Mouse (Mus musculus) stomach, embryonic 14.5 days (tissue): ENCODE results near the gene Aatf. TPM values are rescaled to one million over a fixed set of nuclear protein-coding genes. Genes with fewer than 3 reads are reported as not detected.

ENCODE experiments used
- ATAC-seq: fragments of 200-750 bp; cut with Nextera tagmentation; 2 replicates; pipeline ENCODE4 v1.8.0; 2017; ENCODE audit warnings: low read depth, moderate TSS enrichment; ENCODE audit not compliant: insufficient number of reproducible peaks, insufficient read depth, low FRiP score
- H3K27ac ChIP-seq: fragments of 300-500 bp; sonication (generic); 2 replicates; pipeline ENCODE4 v1.5.1; 2014; ENCODE audit warnings: mild to moderate bottlenecking, low read length, moderate library complexity, mixed read lengths
- H3K27me3 ChIP-seq: fragments of 300-500 bp; sonication (generic); 2 replicates; pipeline ENCODE4 v1.6.1; 2014; ENCODE audit warnings: low read length, control low read depth, mixed read lengths; ENCODE audit not compliant: control insufficient read depth, insufficient read depth
- H3K36me3 ChIP-seq: fragments of 300-500 bp; sonication (generic); 2 replicates; pipeline ENCODE4 v1.6.1; 2014; ENCODE audit warnings: mild to moderate bottlenecking, control low read depth, low read length, moderate library complexity, mixed read lengths; ENCODE audit not compliant: control insufficient read depth, insufficient read depth
- H3K4me1 ChIP-seq: fragments of 300-500 bp; sonication (generic); 2 replicates; pipeline ENCODE4 v1.6.1; 2014; ENCODE audit warnings: low read length, control low read depth, mixed read lengths; ENCODE audit not compliant: control insufficient read depth, insufficient read depth
- H3K4me2 ChIP-seq: fragments of 300-500 bp; sonication (generic); replicated peaks from 2 replicates; pipeline ENCODE4 v1.6.1; 2014; ENCODE audit warnings: low read depth, low read length, control low read depth
- H3K4me3 ChIP-seq: fragments of 300-500 bp; sonication (generic); 2 replicates; pipeline ENCODE4 v1.5.1; 2014; ENCODE audit warnings: low read depth, low read length, control low read depth
- H3K9ac ChIP-seq: fragments of 300-500 bp; sonication (generic); replicated peaks from 2 replicates; pipeline ENCODE4 v1.6.1; 2014; ENCODE audit warnings: low read depth, mild to moderate bottlenecking, control low read depth, low read length, moderate library complexity, mixed read lengths
- H3K9me3 ChIP-seq: fragments of 300-500 bp; sonication (generic); 2 replicates; pipeline ENCODE4 v1.6.1; 2016; ENCODE audit warnings: low read depth, low read length, control low read depth; ENCODE audit not compliant: control insufficient read depth
- WGBS: fragments of 180-500 bp; shearing (Covaris S2); extraction: QIAGEN DNeasy Blood & Tissue Kit; methylation state at CpG from one replicate; pipeline ENCODE4 v1.1.7; 2014; 5-methylcytosine and 5-hydroxymethylcytosine counted together
- polyA plus RNA-seq: library from polyadenylated mRNA; unstranded; fragments of >200 nt; fragmentation: Nextera tagmentation; extraction: Ambion mirVana; gene quantifications from 2 replicates; pipeline ENCODE4 v1.2.1, GENCODE M21; 2014

Aatf gene
- polyA plus RNA-seq = 50.4 and 51.2 TPM in 2 replicates

- no peaks in the 10 kb centered on the region for H3K9me3 ChIP-seq
These were observed at the start of gene Aatf for GRCm38 (mm10) chr11:84513171-84514116. Aatf (minus strand) TSS chr11:84513522.

GRCm38 (mm10) chr11:84562758-84563347 lies 49.5 kb upstream of the Aatf start:
- Histone ChIP-seq H3K9me3 (no peaks in the 10 kb centered on the region), H3K4me2 (no peak overlapping the region), H3K27ac (no peak overlapping the region), H3K9ac (no peak overlapping the region), H3K27me3 (no peaks in the 10 kb centered on the region), H3K4me1 (no peaks in the 10 kb centered on the region), H3K4me3 (no peak overlapping the region), H3K36me3 (no peaks in the 10 kb centered on the region)
- WGBS = 28% methylated on average over 9 of the region's 9 CpGs
- ATAC-seq = no peak

More at GRCm38 (mm10) chr11:84513171-84514116, at the start of gene Aatf:
- WGBS = under 1% methylated on average over 80 of the region's 80 CpGs
- Histone ChIP-seq H3K4me2 (peak within 1 kb of the TSS; percentile 83), H3K36me3 (peaks cover 6% of the 10 kb centered on the region), H3K27me3 (peaks cover 22% of the 10 kb centered on the region), H3K9ac (peak within 1 kb of the TSS; percentile 77), H3K4me1 (0 out of 2 replicates have a peak, but pooled peaks cover 4% of the 10 kb centered on the region), H3K27ac (peak within 1 kb of the TSS; percentile 75), H3K4me3 (peak within 1 kb of the TSS; percentile 74)
- ATAC-seq = peak; percentile 99

GRCm38 (mm10) chr11:84561546-84561945 lies 48.2 kb upstream of the Aatf start:
- no peak overlapping the region for H3K9ac ChIP-seq
- 62% methylated on average over 5 of the region's 5 CpGs for WGBS
- H3K9me3 ChIP-seq = no peaks in the 10 kb centered on the region
- no peak for ATAC-seq
- no peak overlapping the region for H3K27ac ChIP-seq
- no peaks in the 10 kb centered on the region for H3K36me3 ChIP-seq
- H3K4me1 ChIP-seq = no peaks in the 10 kb centered on the region
- no peak overlapping the region for H3K4me3 ChIP-seq
- no peak overlapping the region for H3K4me2 ChIP-seq
- H3K27me3 ChIP-seq = no peaks in the 10 kb centered on the region

GRCm38 (mm10) chr11:84553821-84554450 lies 40.6 kb upstream of the Aatf start:
- no peaks in the 10 kb centered on the region for H3K9me3 ChIP-seq
- H3K9ac ChIP-seq = no peak overlapping the region
- WGBS = 79% methylated on average over 14 of the region's 14 CpGs
- H3K4me3 ChIP-seq = no peak overlapping the region
- H3K36me3 ChIP-seq = no peaks in the 10 kb centered on the region
- ATAC-seq = no peak
- H3K4me2 ChIP-seq = no peak overlapping the region
- H3K27me3 ChIP-seq = no peaks in the 10 kb centered on the region
- no peaks in the 10 kb centered on the region for H3K4me1 ChIP-seq
- no peak overlapping the region for H3K27ac ChIP-seq

- H3K4me2 ChIP-seq = no peak overlapping the region
- ATAC-seq = no peak
- H3K27ac ChIP-seq = no peak overlapping the region
- H3K36me3 ChIP-seq = no peaks in the 10 kb centered on the region
- no peaks in the 10 kb centered on the region for H3K9me3 ChIP-seq
- H3K4me3 ChIP-seq = no peak overlapping the region
- H3K27me3 ChIP-seq = no peaks in the 10 kb centered on the region
- no peak overlapping the region for H3K9ac ChIP-seq
- no peaks in the 10 kb centered on the region for H3K4me1 ChIP-seq
- WGBS = 66% methylated on average over 4 of the region's 4 CpGs
These were observed 38.0 kb upstream of the Aatf start for GRCm38 (mm10) chr11:84551296-84551695.

DNA sequence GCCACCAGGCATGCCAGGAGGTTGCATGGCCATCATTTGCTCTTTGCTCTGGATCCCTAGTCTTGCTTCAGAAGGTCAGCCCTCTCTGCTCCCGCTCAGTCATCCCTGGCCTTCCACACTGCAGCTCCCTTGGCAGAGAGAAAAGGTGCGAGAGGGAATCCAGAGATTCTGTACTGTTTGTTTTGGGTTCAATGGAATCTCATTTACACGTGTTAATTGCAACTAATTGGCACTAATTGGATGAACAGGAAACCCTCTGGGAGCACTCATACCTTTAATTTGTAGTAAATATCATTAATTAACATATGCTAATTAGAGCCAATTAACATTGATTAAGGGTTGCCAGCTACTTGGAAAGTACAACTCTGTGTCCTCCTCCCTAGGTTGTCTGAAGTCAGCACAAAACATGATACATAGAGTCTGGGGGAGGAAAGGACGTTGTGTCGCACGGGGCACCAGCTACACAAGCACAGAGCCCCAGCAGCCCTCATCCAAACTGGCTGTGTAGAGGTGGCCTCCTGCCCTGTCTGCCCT lies 36.0 kb upstream of the Aatf start:
- 51% methylated on average over 6 of the region's 6 CpGs for WGBS
- no peak for ATAC-seq
- Histone ChIP-seq H3K4me1 (no peaks in the 10 kb centered on the region), H3K4me2 (no peak overlapping the region), H3K9me3 (no peaks in the 10 kb centered on the region), H3K27ac (no peak overlapping the region), H3K36me3 (no peaks in the 10 kb centered on the region), H3K4me3 (no peak overlapping the region), H3K9ac (no peak overlapping the region), H3K27me3 (no peaks in the 10 kb centered on the region)

DNA sequence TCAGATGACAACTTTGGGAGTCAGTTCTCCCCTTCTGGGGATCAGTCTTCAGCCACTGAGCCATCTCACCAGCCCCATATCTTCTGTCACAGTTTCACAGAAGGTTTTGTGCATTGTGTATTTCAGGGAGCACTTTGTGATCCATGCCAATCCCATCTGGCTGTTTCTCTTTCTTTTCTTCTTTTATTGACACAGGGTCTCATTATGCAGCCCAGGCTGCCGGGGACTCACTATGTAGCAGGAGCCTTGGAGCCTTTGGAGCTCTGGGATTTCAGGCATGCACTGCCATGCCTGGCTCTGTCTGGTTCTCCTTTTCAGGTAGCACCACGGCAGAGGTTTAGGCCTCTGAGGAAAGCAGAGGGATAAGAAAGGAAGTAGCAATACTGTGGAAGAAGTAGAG lies 35.0 kb upstream of the Aatf start:
- no peak for ATAC-seq
- no peak overlapping the region for H3K9ac ChIP-seq
- H3K27ac ChIP-seq = no peak overlapping the region
- 54% methylated on average over 2 of the region's 2 CpGs for WGBS
- H3K36me3 ChIP-seq = no peaks in the 10 kb centered on the region
- H3K4me3 ChIP-seq = no peak overlapping the region
- no peaks in the 10 kb centered on the region for H3K9me3 ChIP-seq
- H3K27me3 ChIP-seq = no peaks in the 10 kb centered on the region
- no peaks in the 10 kb centered on the region for H3K4me1 ChIP-seq
- no peak overlapping the region for H3K4me2 ChIP-seq

DNA sequence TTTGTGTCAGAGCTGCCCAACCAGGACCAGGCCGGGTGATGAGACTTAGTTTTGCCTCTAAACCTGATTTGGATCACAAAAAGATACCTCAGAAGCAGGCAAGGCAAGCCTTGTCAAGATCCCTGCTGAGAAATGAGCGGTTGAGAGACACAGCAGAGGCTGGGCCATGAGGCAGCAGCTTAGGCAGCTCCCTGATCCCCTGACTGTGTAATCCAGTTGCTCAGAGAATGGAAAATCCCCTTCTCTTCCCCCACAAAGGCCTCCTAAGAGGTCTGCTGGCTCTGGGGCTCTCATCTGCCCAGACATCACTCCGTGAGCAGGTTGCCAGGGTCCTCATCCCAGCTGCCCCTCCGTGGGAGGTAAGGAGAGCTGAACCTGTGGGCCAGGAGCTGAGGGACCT lies 26.7 kb upstream of the Aatf start:
- Histone ChIP-seq H3K4me2 (no peak overlapping the region), H3K9ac (no peak overlapping the region), H3K4me3 (no peak overlapping the region), H3K4me1 (no peaks in the 10 kb centered on the region), H3K27ac (no peak overlapping the region), H3K27me3 (no peaks in the 10 kb centered on the region), H3K9me3 (no peaks in the 10 kb centered on the region), H3K36me3 (no peaks in the 10 kb centered on the region)
- WGBS = 12% methylated on average over 4 of the region's 4 CpGs
- ATAC-seq = no peak
